Mouse (Mus musculus): ENCODE data around the gene Klhl26. TPM values are rescaled to one million over a fixed set of nuclear protein-coding genes. Genes with fewer than 3 reads are reported as not detected.

Klhl26 gene
- polyA plus RNA-seq (2014; fragmentation: Illumina TruSeq; extraction: RNeasy Lipid Tissue Mini Kit (QIAGEN cat#74804); ENCODE audit: low read depth, low replicate concordance) = 1.5 TPM

DNA sequence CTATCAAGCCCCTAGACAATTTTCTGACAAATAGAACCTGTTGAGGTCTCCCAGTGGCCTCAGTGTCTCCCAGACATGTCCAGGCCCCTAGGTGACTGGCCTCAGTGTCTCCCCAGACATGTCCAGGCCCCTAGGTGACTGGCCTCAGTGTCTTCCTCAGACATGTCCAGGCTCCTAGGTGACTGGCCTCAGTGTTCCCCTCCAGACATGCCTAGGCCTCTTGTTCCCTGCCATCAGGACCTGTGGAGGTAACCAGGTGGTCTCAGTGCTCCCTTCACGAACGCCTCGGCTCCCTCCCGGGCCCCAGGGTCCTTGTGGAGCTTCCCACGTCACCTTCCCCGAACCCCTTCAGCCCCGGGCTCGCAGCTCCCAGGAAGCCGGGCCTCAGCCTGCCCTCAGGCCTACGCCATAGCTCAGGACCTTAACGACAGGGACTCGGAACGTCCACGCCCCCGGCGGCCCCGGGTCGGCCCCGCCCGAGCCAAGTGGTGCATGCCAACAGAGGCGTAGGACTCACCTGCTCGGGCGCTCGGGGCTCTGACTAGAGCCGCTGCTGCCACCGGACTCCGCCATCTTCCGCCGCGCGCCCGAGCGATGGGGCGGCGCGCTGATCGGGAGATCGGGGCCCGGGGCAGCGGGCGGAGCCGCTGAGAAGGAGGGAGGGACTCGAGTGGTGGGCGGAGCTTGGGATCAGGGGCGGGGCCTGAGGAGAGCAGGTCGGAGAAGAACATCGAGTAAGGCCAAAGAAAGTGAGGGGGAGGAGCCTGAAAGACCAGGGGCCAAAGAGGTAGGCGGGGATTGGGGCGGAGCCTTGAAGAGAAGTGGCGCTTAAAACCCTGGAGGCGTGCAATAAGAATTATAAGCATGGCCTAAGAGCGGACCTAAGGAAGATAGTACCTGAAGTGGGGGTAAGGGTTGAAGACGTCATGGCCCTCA lies at the start of gene Klhl26:
Gene Klhl26, minus strand, starts transcription at position 636 of the 936 bp plus-strand sequence.

DNA sequence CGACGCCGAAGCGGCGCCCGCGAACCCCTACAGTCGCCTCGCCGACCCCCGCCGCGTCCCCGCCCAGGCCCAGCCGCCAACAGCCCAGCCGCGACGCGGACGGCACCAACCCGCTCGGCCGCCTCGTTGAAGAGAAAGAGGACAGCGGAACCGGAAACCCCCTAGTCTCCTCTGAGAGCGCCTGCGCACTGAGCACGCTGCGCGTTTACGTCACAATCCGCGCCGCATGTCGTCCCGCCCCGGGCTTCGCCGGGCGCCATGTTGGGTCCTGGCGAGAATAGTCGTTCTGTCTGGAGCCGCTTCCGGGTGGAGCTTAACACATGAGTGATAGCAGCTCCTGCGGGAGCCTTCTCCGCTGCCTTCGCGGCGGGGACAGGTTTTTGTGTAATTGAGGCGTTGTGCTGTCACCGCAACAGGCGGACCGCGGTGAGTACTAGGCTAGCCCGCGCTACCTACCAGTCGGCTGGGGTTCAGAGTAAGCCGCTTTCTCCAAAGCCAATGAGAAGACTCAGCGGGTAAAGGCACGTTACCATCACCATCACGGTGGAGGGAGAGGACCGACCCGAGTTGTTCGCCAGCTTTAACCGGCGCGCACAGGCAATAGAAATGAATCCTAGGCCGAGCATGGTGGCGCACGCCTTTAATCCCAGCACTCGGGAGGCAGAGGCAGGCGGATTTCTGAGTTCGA lies 33.6 kb upstream of the Klhl26 start, which contains the start of gene Uba52:
Gene Uba52, minus strand, starts transcription at position 574 of the 688 bp plus-strand sequence.

DNA sequence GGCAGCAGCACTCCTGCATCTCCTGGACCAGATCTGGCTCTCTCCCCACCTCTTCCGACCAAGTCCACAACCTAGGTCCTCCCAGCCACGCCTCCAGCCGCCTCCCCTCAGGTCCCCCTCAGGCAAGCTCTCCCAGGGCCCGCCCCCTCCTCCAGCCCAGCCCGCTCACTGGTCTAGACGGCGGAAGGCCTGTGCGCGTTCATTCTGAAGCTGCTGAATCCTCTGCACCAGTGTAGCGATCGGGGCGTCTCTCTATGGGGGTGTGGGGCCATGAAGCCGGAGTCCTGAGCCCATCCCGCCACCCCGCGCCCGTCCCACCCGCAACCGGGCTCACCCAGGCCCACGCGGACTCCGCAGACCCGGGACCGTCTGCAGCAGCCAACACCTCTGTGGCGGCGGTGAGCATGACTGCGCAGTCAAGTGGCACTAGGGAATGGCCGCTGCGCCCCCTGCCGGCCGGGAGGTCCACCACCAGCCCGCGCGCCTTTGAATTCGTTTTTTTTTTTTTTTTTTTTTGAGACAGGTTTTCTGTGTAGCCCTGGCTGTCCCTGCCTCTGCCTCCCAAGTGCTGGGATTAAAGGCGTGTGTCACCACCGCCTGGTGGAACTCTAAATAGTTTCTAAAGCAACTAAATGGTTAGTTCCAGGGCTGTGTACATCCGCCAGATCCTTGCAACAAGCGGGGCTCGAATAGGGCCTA lies 29.7 kb upstream of the Klhl26 start, which contains the start of gene Rex1bd:
Gene Rex1bd, minus strand, starts transcription at position 425 of the 699 bp plus-strand sequence.

DNA sequence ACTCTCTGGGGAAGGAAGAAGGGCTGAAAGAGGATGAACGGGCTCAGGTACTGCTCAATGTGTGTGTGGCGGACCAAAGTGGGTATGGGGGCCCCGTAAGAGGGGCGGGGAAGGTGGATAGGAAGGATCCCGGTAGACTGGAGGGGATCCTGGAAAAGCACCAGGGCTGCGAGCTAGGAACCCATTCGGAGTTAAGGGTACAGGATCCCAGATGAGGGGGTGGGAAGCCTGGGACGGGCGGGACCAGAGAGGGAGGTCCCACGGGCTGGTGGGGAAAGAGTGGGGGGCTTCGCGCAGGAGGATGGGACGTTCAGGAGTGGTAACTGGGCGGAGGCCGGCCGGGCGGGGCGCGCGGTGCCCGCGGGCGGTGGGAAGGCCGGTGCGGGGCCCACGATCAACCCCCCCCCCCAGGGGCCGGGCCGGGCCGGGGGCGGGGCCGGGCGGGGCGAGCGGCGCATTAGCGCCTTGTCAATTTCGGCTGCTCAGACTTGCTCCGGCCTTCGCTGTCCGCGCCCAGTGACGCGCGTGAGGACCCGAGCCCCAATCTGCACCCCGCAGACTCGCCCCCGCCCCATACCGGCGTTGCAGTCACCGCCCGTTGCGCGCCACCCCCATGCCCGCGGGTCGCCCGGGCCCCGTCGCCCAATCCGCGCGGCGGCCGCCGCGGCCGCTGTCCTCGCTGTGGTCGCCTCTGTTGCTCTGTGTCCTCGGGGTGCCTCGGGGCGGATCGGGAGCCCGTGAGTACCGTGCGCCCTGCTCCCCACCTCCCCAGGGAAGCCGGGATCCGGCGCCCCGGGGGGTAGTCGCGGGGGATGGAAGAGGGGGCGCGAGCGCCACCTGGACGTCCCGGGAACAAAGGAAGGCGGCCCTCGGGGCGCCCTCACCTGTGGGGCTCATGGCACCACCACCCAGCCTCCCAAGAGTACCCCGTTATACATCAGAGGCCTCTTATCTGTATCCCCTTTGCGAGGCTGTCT lies 16.2 kb upstream of the Klhl26 start, which contains the start of gene Crlf1:
Gene Crlf1, plus strand, starts transcription at position 495 of the 977 bp plus-strand sequence.

DNA sequence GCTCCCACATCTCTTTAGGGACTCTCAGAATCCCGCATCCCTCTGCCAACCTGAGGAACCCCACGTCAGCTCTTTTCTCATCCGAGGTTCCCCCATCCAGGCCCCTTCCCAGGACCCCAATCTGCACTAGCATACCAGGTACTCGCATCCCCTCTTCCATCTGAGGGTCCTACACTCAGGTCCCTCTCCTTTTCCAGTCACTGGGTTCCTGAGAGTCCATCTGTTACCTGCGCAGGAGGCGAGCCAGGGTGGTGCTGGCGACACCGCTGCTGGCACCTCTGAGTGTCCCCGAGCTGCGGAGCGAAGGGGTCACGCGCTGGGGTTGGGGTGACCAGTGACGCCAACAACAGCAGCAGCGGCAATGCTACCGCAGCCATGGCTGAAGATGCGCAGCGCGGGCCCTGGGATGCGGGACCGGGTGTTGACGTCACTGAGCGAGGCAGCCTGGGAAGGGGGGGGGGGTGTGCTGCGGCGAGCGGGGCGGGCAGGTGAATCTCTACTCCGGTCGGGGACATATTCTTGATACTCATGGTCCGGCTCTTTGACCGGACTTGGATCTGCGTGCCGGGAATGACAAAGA lies 10.3 kb upstream of the Klhl26 start, which contains the start of gene Tmem59l:
Gene Tmem59l, minus strand, starts transcription at position 418 of the 580 bp plus-strand sequence.

DNA sequence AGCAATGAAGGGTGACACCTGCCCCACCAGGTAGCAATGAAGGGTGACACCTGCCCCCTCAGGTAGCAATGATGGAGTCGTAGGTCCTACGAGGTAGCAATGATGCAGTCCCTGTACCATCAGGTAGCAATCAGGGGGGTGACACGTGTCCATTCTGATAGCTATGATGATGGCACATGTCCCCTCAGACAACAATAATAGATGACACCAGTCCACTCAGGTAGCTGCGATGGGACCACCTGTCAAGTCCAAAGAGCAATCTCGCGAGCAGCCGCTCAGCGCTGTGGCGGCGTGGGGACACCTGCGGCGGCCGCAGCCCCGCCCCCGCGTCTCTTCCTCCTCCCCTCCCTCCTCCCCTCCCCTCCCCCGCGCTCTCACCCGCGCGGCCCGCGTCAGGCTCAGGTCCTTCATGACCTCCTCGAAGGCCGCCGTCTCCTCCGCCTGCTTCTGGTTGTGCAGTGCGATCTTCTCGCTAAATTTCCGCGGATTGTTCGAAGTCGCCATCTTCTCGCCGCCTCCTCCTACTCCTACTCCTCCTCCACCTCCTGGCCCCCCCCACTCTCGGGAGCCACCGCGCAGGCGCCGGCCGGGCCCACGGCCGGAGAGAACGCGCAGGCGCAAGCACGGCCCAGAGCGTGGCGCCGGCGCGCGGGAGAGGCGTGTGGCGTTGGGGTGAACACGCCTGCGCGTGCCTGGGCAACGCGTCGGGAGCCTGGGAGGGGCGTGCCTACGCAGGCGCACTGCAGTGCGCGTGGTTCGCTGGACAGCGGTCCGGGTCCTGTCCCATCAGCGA lies 37.5 kb downstream of the Klhl26 start, which contains the start of gene Crtc1:
Gene Crtc1, minus strand, starts transcription at position 525 of the 793 bp plus-strand sequence.

Other genes starting within 250 kb of the Klhl26 start
- 2.6 TPM for gene Sugp2, start 242.7 kb downstream of the Klhl26 start, polyA plus RNA-seq (2014; fragmentation: Illumina TruSeq; extraction: RNeasy Lipid Tissue Mini Kit (QIAGEN cat#74804); ENCODE audit: low read depth, low replicate concordance)
- 0.87 TPM for gene Armc6, start 242.5 kb downstream of the Klhl26 start, polyA plus RNA-seq (2014; fragmentation: Illumina TruSeq; extraction: RNeasy Lipid Tissue Mini Kit (QIAGEN cat#74804); ENCODE audit: low read depth, low replicate concordance)
- not detected for gene Homer3, start 194.1 kb downstream of the Klhl26 start, polyA plus RNA-seq (2014; fragmentation: Illumina TruSeq; extraction: RNeasy Lipid Tissue Mini Kit (QIAGEN cat#74804); ENCODE audit: low read depth, low replicate concordance)
- 3.4 TPM for gene Ddx49, start 174.5 kb downstream of the Klhl26 start, polyA plus RNA-seq (2014; fragmentation: Illumina TruSeq; extraction: RNeasy Lipid Tissue Mini Kit (QIAGEN cat#74804); ENCODE audit: low read depth, low replicate concordance)
- 4.9 TPM for gene Cope, start 174.4 kb downstream of the Klhl26 start, polyA plus RNA-seq (2014; fragmentation: Illumina TruSeq; extraction: RNeasy Lipid Tissue Mini Kit (QIAGEN cat#74804); ENCODE audit: low read depth, low replicate concordance)
- not detected for gene Cers1, start 161.2 kb downstream of the Klhl26 start, polyA plus RNA-seq (2014; fragmentation: Illumina TruSeq; extraction: RNeasy Lipid Tissue Mini Kit (QIAGEN cat#74804); ENCODE audit: low read depth, low replicate concordance)
- gene Gdf1, start 147.2 kb downstream of the Klhl26 start, polyA plus RNA-seq (2014; fragmentation: Illumina TruSeq; extraction: RNeasy Lipid Tissue Mini Kit (QIAGEN cat#74804); ENCODE audit: low read depth, low replicate concordance) = not detected
- gene Upf1, start 123.7 kb downstream of the Klhl26 start, polyA plus RNA-seq (2014; fragmentation: Illumina TruSeq; extraction: RNeasy Lipid Tissue Mini Kit (QIAGEN cat#74804); ENCODE audit: low read depth, low replicate concordance) = 2.4 TPM
- gene Comp, start 103.4 kb downstream of the Klhl26 start, polyA plus RNA-seq (2014; fragmentation: Illumina TruSeq; extraction: RNeasy Lipid Tissue Mini Kit (QIAGEN cat#74804); ENCODE audit: low read depth, low replicate concordance) = not detected
- gene Crtc1, start 37.4 kb downstream of the Klhl26 start, polyA plus RNA-seq (2014; fragmentation: Illumina TruSeq; extraction: RNeasy Lipid Tissue Mini Kit (QIAGEN cat#74804); ENCODE audit: low read depth, low replicate concordance) = 0.74 TPM
- gene Tmem59l, start 10.4 kb upstream of the Klhl26 start, polyA plus RNA-seq (2014; fragmentation: Illumina TruSeq; extraction: RNeasy Lipid Tissue Mini Kit (QIAGEN cat#74804); ENCODE audit: low read depth, low replicate concordance) = not detected
- not detected for gene Crlf1, start 16.2 kb upstream of the Klhl26 start, polyA plus RNA-seq (2014; fragmentation: Illumina TruSeq; extraction: RNeasy Lipid Tissue Mini Kit (QIAGEN cat#74804); ENCODE audit: low read depth, low replicate concordance)
- gene Rex1bd, start 29.8 kb upstream of the Klhl26 start, polyA plus RNA-seq (2014; fragmentation: Illumina TruSeq; extraction: RNeasy Lipid Tissue Mini Kit (QIAGEN cat#74804); ENCODE audit: low read depth, low replicate concordance) = 2.4 TPM
- 13.6 TPM for gene Uba52, start 33.8 kb upstream of the Klhl26 start, polyA plus RNA-seq (2014; fragmentation: Illumina TruSeq; extraction: RNeasy Lipid Tissue Mini Kit (QIAGEN cat#74804); ENCODE audit: low read depth, low replicate concordance)
- 10.3 TPM for gene Fkbp8, start 50.8 kb upstream of the Klhl26 start, polyA plus RNA-seq (2014; fragmentation: Illumina TruSeq; extraction: RNeasy Lipid Tissue Mini Kit (QIAGEN cat#74804); ENCODE audit: low read depth, low replicate concordance)
- 11.4 TPM for gene Kxd1, start 51.0 kb upstream of the Klhl26 start, polyA plus RNA-seq (2014; fragmentation: Illumina TruSeq; extraction: RNeasy Lipid Tissue Mini Kit (QIAGEN cat#74804); ENCODE audit: low read depth, low replicate concordance)
- gene Ell, start 62.5 kb upstream of the Klhl26 start, polyA plus RNA-seq (2014; fragmentation: Illumina TruSeq; extraction: RNeasy Lipid Tissue Mini Kit (QIAGEN cat#74804); ENCODE audit: low read depth, low replicate concordance) = 2.1 TPM
- gene Isyna1, start 117.4 kb upstream of the Klhl26 start, polyA plus RNA-seq (2014; fragmentation: Illumina TruSeq; extraction: RNeasy Lipid Tissue Mini Kit (QIAGEN cat#74804); ENCODE audit: low read depth, low replicate concordance) = not detected
- not detected for gene Ssbp4, start 131.9 kb upstream of the Klhl26 start, polyA plus RNA-seq (2014; fragmentation: Illumina TruSeq; extraction: RNeasy Lipid Tissue Mini Kit (QIAGEN cat#74804); ENCODE audit: low read depth, low replicate concordance)
- 0.85 TPM for gene Lrrc25, start 139.2 kb upstream of the Klhl26 start, polyA plus RNA-seq (2014; fragmentation: Illumina TruSeq; extraction: RNeasy Lipid Tissue Mini Kit (QIAGEN cat#74804); ENCODE audit: low read depth, low replicate concordance)
- gene Gdf15, start 155.5 kb upstream of the Klhl26 start, polyA plus RNA-seq (2014; fragmentation: Illumina TruSeq; extraction: RNeasy Lipid Tissue Mini Kit (QIAGEN cat#74804); ENCODE audit: low read depth, low replicate concordance) = not detected
- 17.3 TPM for gene Pgpep1, start 183.4 kb upstream of the Klhl26 start, polyA plus RNA-seq (2014; fragmentation: Illumina TruSeq; extraction: RNeasy Lipid Tissue Mini Kit (QIAGEN cat#74804); ENCODE audit: low read depth, low replicate concordance)
- 0.61 TPM for gene Lsm4, start 196.3 kb upstream of the Klhl26 start, polyA plus RNA-seq (2014; fragmentation: Illumina TruSeq; extraction: RNeasy Lipid Tissue Mini Kit (QIAGEN cat#74804); ENCODE audit: low read depth, low replicate concordance)
- 8.1 TPM for gene Jund, start 222.0 kb upstream of the Klhl26 start, polyA plus RNA-seq (2014; fragmentation: Illumina TruSeq; extraction: RNeasy Lipid Tissue Mini Kit (QIAGEN cat#74804); ENCODE audit: low read depth, low replicate concordance)
- not detected for gene Iqcn, start 226.5 kb upstream of the Klhl26 start, polyA plus RNA-seq (2014; fragmentation: Illumina TruSeq; extraction: RNeasy Lipid Tissue Mini Kit (QIAGEN cat#74804); ENCODE audit: low read depth, low replicate concordance)
- gene Gm3336, start 241.6 kb upstream of the Klhl26 start, polyA plus RNA-seq (2014; fragmentation: Illumina TruSeq; extraction: RNeasy Lipid Tissue Mini Kit (QIAGEN cat#74804); ENCODE audit: low read depth, low replicate concordance) = not detected
- gene Pde4c, start 246.8 kb upstream of the Klhl26 start, polyA plus RNA-seq (2014; fragmentation: Illumina TruSeq; extraction: RNeasy Lipid Tissue Mini Kit (QIAGEN cat#74804); ENCODE audit: low read depth, low replicate concordance) = 1.1 TPM